Mouse (Mus musculus): ENCODE data around the gene Gm7073. TPM values are rescaled to one million over a fixed set of nuclear protein-coding genes. Genes with fewer than 3 reads are reported as not detected.

Gm7073 gene
- polyA plus RNA-seq, 1 experiment, result not detected

GRCm38 (mm10) chrX:60545906-60546305 lies 6.9 kb upstream of the Gm7073 start:
- DNase-seq, result no peak
- peaks cover 7% of the 10 kb centered on the region for H3K27me3 ChIP-seq (ENCODE audit: control insufficient read depth, insufficient read depth, low read length)
- WGBS, result 57% methylated on average over 3 of the region's 3 CpGs
- H3K4me3 ChIP-seq (ENCODE audit: control insufficient read depth, insufficient read depth, low read length), result no peak overlapping the region
- no peak overlapping the region for H3K27ac ChIP-seq (ENCODE audit: control insufficient read depth, insufficient read depth, low read length)
- TF ChIP-seq POLR2A (IDR thresholded peaks at IDR 0.05; ENCODE audit: control insufficient read depth, extremely low read depth, insufficient read depth, low read length, poor library complexity) (no peak), CTCF (IDR thresholded peaks at IDR 0.05; ENCODE audit: borderline replicate concordance, control insufficient read depth, extremely low read depth, insufficient read depth, low read length, poor library complexity) (no peak)
- no peaks in the 10 kb centered on the region for H3K36me3 ChIP-seq (ENCODE audit: control insufficient read depth, insufficient read depth, low read length)
- H3K4me1 ChIP-seq (replicated peaks; ENCODE audit: control insufficient read depth, insufficient read depth, low read length), result no peaks in the 10 kb centered on the region

GRCm38 (mm10) chrX:60545444-60545843 lies 6.4 kb upstream of the Gm7073 start:
- DNase-seq, result no peak
- Histone ChIP-seq H3K36me3 (ENCODE audit: control insufficient read depth, insufficient read depth, low read length) (no peaks in the 10 kb centered on the region), H3K4me3 (ENCODE audit: control insufficient read depth, insufficient read depth, low read length) (no peak overlapping the region), H3K27me3 (ENCODE audit: control insufficient read depth, insufficient read depth, low read length) (peaks cover 7% of the 10 kb centered on the region), H3K4me1 (replicated peaks; ENCODE audit: control insufficient read depth, insufficient read depth, low read length) (no peaks in the 10 kb centered on the region), H3K27ac (ENCODE audit: control insufficient read depth, insufficient read depth, low read length) (no peak overlapping the region)
- no peak for TF ChIP-seq POLR2A (IDR thresholded peaks at IDR 0.05; ENCODE audit: control insufficient read depth, extremely low read depth, insufficient read depth, low read length, poor library complexity)
- no peak for TF ChIP-seq CTCF (IDR thresholded peaks at IDR 0.05; ENCODE audit: borderline replicate concordance, control insufficient read depth, extremely low read depth, insufficient read depth, low read length, poor library complexity)
- 67% methylated on average over 1 of the region's 1 CpGs for WGBS

GRCm38 (mm10) chrX:60544098-60544497 lies 5.0 kb upstream of the Gm7073 start:
- Histone ChIP-seq H3K27me3 (ENCODE audit: control insufficient read depth, insufficient read depth, low read length) (peaks cover 7% of the 10 kb centered on the region), H3K36me3 (ENCODE audit: control insufficient read depth, insufficient read depth, low read length) (no peaks in the 10 kb centered on the region), H3K4me1 (replicated peaks; ENCODE audit: control insufficient read depth, insufficient read depth, low read length) (no peaks in the 10 kb centered on the region), H3K27ac (ENCODE audit: control insufficient read depth, insufficient read depth, low read length) (no peak overlapping the region), H3K4me3 (ENCODE audit: control insufficient read depth, insufficient read depth, low read length) (no peak overlapping the region)
- 63% methylated on average over 4 of the region's 4 CpGs for WGBS
- no peak for TF ChIP-seq POLR2A (IDR thresholded peaks at IDR 0.05; ENCODE audit: control insufficient read depth, extremely low read depth, insufficient read depth, low read length, poor library complexity)
- no peak for TF ChIP-seq CTCF (IDR thresholded peaks at IDR 0.05; ENCODE audit: borderline replicate concordance, control insufficient read depth, extremely low read depth, insufficient read depth, low read length, poor library complexity)
- DNase-seq, result no peak

- WGBS, result 84% methylated on average over 1 of the region's 1 CpGs
Observed at GRCm38 (mm10) chrX:60542901-60543300, 3.9 kb upstream of the Gm7073 start.

GRCm38 (mm10) chrX:60503995-60504394 lies 35.1 kb downstream of the Gm7073 start:
- Histone ChIP-seq H3K36me3 (ENCODE audit: control insufficient read depth, insufficient read depth, low read length) (no peaks in the 10 kb centered on the region), H3K4me1 (replicated peaks; ENCODE audit: control insufficient read depth, insufficient read depth, low read length) (no peaks in the 10 kb centered on the region), H3K4me3 (ENCODE audit: control insufficient read depth, insufficient read depth, low read length) (no peak overlapping the region), H3K27me3 (ENCODE audit: control insufficient read depth, insufficient read depth, low read length) (no peaks in the 10 kb centered on the region), H3K27ac (ENCODE audit: control insufficient read depth, insufficient read depth, low read length) (no peak overlapping the region)
- no peak for DNase-seq
- TF ChIP-seq POLR2A (IDR thresholded peaks at IDR 0.05; ENCODE audit: control insufficient read depth, extremely low read depth, insufficient read depth, low read length, poor library complexity), result no peak
- no peak for TF ChIP-seq CTCF (IDR thresholded peaks at IDR 0.05; ENCODE audit: borderline replicate concordance, control insufficient read depth, extremely low read depth, insufficient read depth, low read length, poor library complexity)

More at GRCm38 (mm10) chrX:60542901-60543300, 3.9 kb upstream of the Gm7073 start:
- Histone ChIP-seq H3K27ac (ENCODE audit: control insufficient read depth, insufficient read depth, low read length) (no peak overlapping the region), H3K36me3 (ENCODE audit: control insufficient read depth, insufficient read depth, low read length) (no peaks in the 10 kb centered on the region), H3K4me3 (ENCODE audit: control insufficient read depth, insufficient read depth, low read length) (no peak overlapping the region), H3K4me1 (replicated peaks; ENCODE audit: control insufficient read depth, insufficient read depth, low read length) (no peaks in the 10 kb centered on the region), H3K27me3 (ENCODE audit: control insufficient read depth, insufficient read depth, low read length) (peaks cover 3% of the 10 kb centered on the region)
- no peak for DNase-seq
- TF ChIP-seq POLR2A (IDR thresholded peaks at IDR 0.05; ENCODE audit: control insufficient read depth, extremely low read depth, insufficient read depth, low read length, poor library complexity) (no peak), CTCF (IDR thresholded peaks at IDR 0.05; ENCODE audit: borderline replicate concordance, control insufficient read depth, extremely low read depth, insufficient read depth, low read length, poor library complexity) (no peak)

GRCm38 (mm10) chrX:60497750-60498149 lies 41.3 kb downstream of the Gm7073 start:
- no peak overlapping the region for H3K4me3 ChIP-seq (ENCODE audit: control insufficient read depth, insufficient read depth, low read length)
- H3K27me3 ChIP-seq (ENCODE audit: control insufficient read depth, insufficient read depth, low read length), result no peaks in the 10 kb centered on the region
- no peak overlapping the region for H3K27ac ChIP-seq (ENCODE audit: control insufficient read depth, insufficient read depth, low read length)
- DNase-seq, result no peak
- WGBS, result 91% methylated on average over 1 of the region's 1 CpGs
- TF ChIP-seq POLR2A (IDR thresholded peaks at IDR 0.05; ENCODE audit: control insufficient read depth, extremely low read depth, insufficient read depth, low read length, poor library complexity) (no peak), CTCF (IDR thresholded peaks at IDR 0.05; ENCODE audit: borderline replicate concordance, control insufficient read depth, extremely low read depth, insufficient read depth, low read length, poor library complexity) (no peak)
- no peaks in the 10 kb centered on the region for H3K4me1 ChIP-seq (replicated peaks; ENCODE audit: control insufficient read depth, insufficient read depth, low read length)
- no peaks in the 10 kb centered on the region for H3K36me3 ChIP-seq (ENCODE audit: control insufficient read depth, insufficient read depth, low read length)

GRCm38 (mm10) chrX:60495308-60495707 lies 43.7 kb downstream of the Gm7073 start:
- no peaks in the 10 kb centered on the region for H3K27me3 ChIP-seq (ENCODE audit: control insufficient read depth, insufficient read depth, low read length)
- TF ChIP-seq CTCF (IDR thresholded peaks at IDR 0.05; ENCODE audit: borderline replicate concordance, control insufficient read depth, extremely low read depth, insufficient read depth, low read length, poor library complexity) (no peak), POLR2A (IDR thresholded peaks at IDR 0.05; ENCODE audit: control insufficient read depth, extremely low read depth, insufficient read depth, low read length, poor library complexity) (no peak)
- no peak for DNase-seq

More at GRCm38 (mm10) chrX:60495308-60495707, 43.7 kb downstream of the Gm7073 start:
- Histone ChIP-seq H3K36me3 (ENCODE audit: control insufficient read depth, insufficient read depth, low read length) (no peaks in the 10 kb centered on the region), H3K27ac (ENCODE audit: control insufficient read depth, insufficient read depth, low read length) (no peak overlapping the region), H3K4me3 (ENCODE audit: control insufficient read depth, insufficient read depth, low read length) (no peak overlapping the region), H3K4me1 (replicated peaks; ENCODE audit: control insufficient read depth, insufficient read depth, low read length) (no peaks in the 10 kb centered on the region)
